Mouse (Mus musculus) layer of hippocampus, postnatal 10 days (tissue): ENCODE measurements around the gene Ccr5. TPM values are rescaled to one million over a fixed set of nuclear protein-coding genes. Genes with fewer than 3 reads are reported as not detected.
"Not testable (repeated sequence)": the region's sequence is repeated elsewhere in the genome, so short reads cannot be mapped to it uniquely, and the experiment has no call there.

ENCODE experiments used
- DNase-seq, 2 experiments: peaks; one replicate each; pipeline ENCODE4 v3.0.0; 2021; ENCODE audit warnings: low spot score in 2 of 2
- long read RNA-seq: library from polyadenylated mRNA; stranded (forward); transcript quantifications from one replicate; pipeline ENCODE4 v2.0.0, GENCODE M21; 2023
- total RNA-seq, 2 experiments: library from RNA; stranded (reverse); gene quantifications; 2 replicates each; pipeline ENCODE4 v1.2.3; 2021

Gene Ccr5
- total RNA-seq = 10 to 100 TPM in 1 of 2 experiments, 1 to 10 TPM in 1; 9.0 to 10.8 TPM
- long read RNA-seq, full-length matches to known transcripts = 1 of 2 reads
- long read RNA-seq, partial matches to known transcripts = 0 of 2 reads
- long read RNA-seq, other reads (novel, unspliced or antisense) = 1 of 2 reads

DNA sequence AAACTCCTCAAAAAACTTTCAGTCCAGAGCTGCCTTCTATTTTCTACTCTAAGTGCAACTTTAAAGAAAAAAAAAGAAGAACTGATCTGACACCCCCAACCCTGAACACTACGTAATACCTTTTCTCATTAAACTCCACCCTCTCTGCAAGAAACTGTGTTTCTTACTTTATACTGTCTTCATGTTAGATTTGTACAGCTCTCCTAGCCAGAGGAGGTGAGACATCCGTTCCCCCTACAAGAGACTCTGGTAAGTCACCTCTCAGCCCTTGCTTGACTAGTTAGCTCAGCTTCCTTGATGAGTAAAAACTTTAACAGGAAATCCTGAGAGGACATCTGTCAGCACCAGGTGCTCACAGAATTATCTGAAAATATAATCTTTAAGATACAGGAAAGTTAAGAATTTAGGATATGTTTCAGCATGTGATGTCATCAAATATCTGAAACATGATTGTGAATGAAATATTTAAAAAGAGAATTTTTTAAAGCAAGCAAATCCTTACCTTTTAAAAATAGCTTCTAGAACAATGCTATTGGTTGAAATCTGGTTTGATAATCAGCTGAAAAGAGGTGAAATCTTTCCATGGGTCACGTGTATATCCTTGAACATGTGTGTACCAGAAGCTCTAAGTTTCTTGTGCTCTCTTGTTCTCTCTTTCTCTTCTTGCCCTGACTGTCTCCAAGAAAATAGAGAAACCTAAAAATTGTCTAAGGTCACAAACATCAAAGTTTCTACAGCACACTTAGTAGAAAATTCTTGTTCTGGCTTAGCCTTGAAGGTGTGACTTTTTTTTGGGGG lies at the start of gene Ccr5:
TSS of gene Ccr5 (plus strand) at position 157 of the 798 bp plus-strand sequence.
- no peak for DNase-seq

- DNase-seq = no peak
Measured at GRCm38 (mm10) chr9:124079803-124080202, 41.5 kb upstream of the Ccr5 start.

GRCm38 (mm10) chr9:124080471-124080870 lies 40.9 kb upstream of the Ccr5 start:
- not testable (repeated sequence) for DNase-seq

DNA sequence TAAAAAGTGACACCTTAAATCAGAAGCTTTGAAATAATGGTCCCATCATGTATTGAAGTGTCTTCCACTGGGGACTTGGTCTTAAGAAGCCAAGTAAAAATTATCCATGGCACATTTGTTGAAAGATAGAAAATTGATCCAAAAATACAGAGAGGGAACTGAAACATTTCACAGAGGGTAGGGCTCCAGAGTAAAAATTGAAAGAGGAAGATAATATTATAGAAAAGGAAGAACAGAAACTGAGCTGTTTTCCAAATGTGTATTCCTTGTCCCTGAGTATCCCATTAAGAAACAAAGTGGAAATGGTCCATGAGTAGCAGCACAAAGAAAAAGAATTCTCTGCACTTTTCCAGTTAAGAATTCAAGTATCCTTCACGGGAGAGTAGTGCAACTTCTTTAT lies 30.9 kb upstream of the Ccr5 start:
- no peak for DNase-seq

DNA sequence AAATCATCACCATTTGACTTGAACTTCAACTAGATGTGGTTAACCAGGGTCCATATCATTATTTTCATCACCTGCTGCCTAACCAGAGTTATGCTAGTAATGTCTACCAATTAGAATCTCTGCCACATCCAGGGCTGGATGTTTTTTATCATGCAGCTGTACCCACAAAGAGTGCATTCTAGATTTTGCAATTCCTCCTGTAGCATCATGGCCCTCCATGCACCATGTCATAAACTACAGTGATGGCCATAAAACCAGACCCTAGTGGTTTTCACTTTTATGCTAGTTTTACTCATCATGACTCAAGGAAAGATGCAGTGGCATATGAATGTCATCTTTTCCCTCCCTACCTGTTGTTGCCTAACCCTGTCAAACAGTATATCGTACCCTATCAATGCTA lies 22.2 kb upstream of the Ccr5 start:
- no peak for DNase-seq

- no peak for DNase-seq
Measured at GRCm38 (mm10) chr9:124100357-124100756, 21.0 kb upstream of the Ccr5 start.

GRCm38 (mm10) chr9:124101723-124102122 lies 19.6 kb upstream of the Ccr5 start, which contains the start of gene Ccr2:
Ccr2 (plus strand) TSS chr9:124101950.
- no peak for DNase-seq

DNA sequence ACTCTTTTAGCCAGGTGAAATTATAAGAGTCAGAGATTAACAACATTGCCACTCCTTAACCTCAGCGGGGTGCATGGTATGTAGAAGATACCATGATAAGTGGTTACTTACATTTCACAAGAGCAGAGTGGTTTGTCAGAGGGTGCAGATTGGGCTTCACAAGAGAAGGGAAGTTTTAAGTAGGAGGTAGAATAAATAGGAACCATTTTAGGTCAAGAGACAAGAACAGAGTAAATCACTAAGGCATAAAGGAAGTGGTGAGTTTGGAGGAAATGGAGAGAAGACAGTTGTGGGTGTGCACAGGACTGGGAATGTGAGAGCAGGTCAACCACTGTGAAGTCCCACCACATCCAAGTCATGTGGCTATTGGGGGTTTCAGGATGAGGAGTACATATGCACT lies 18.1 kb upstream of the Ccr5 start:
- DNase-seq = no peak

DNA sequence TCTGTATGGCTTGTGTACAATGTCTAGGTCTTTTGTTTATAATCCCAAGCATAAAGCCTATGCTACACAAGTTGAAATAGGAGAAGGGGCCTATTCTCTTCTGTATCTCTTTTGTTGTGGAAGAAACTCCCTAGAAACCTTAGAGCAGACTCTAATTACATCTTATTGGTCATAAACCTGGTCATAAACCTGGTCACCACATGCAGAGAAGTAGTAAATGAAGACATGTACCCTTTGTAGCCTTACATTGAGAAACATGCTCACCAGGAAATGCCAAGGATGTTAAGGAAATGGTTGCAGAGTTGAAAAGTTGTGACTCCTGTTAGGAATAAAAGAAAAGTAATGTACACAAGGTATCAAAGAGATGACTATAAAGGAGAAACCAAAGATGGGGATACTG lies 16.1 kb upstream of the Ccr5 start:
- DNase-seq = no peak

DNA sequence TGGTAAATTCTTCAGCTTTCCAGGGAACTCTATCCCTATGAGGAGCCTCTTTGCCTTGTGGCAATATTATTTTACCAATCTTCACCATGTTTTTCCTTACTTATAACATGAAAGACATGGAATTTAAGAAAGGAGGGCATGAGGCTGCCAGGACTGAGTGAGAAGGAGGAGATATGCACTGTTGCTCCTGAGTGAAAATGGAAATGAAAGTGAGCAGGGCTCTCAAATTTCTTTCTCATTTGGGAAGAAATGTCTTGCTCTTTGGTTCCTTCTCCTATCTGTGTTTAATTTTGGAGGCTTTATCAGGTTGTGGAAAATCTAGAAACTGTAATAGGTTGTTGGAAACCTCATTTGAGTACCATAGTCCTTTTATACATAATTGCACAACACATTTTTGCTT lies 14.1 kb upstream of the Ccr5 start:
- no peak for DNase-seq

- no peak for DNase-seq
Measured at GRCm38 (mm10) chr9:124108356-124109127, 12.8 kb upstream of the Ccr5 start.

DNA sequence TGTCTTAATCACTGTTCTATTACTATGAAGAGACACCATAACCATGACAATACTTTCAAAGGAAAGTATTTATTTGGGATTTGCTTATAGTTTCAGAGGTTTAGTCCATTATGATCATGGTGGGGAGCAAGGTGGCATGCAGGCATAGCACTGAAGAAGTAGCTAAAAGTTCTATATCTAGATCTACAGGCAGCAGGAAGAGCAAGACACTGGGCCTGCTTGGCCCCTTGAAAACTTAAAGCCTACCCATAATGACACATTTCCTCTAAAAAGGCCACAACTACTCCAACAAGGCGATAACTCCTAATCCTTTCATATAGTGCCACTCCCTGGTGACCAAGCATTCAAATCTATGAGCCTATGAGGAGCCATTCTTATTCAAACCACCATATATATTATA lies 9.3 kb upstream of the Ccr5 start:
- DNase-seq = no peak

- no peak for DNase-seq
Measured at GRCm38 (mm10) chr9:124112591-124113239, 8.6 kb upstream of the Ccr5 start.

GRCm38 (mm10) chr9:124113777-124114176 lies 7.6 kb upstream of the Ccr5 start:
- DNase-seq = no peak

DNA sequence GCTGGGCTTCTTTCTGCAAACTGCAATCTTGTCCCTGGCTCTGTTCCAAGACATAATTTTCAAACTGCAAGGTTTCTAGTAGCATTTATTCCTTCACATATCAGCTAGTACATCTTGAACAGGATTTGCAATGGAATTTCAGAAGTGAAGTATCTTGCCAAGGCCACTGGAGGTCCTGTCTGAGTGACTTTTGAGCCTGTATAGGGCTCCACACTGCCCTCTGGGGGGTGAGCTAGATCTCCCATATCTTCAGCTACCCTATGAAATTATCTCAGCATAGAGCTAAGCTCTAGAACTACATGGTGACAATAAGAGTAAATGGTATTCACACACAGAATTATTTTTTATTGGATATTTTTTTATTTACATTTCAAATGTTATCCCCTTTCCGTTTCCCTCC lies 2.9 kb upstream of the Ccr5 start:
- DNase-seq = peak in 1 of 2 experiments; percentile 18

- DNase-seq = no peak
Measured at GRCm38 (mm10) chr9:124125576-124125975, 4.2 kb downstream of the Ccr5 start.

DNA sequence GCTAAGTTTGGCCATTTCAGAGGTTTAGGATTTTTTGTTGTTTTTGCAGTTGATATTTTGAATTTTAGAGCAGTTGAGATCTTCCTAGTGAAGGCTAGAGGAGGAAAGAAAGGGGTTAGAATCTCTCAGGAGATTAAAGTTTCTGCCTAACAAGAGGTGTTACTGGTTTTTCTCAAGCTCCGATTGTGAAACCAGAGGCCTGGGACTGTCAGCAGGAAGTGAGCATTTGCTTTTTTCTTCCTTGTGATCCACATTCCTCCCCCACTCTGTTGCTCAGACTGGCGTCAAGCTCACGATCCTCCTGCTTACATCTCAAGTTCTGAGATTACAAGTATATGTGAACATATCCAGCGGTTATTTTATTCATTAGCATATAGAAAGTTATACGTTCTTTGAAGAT lies 5.0 kb downstream of the Ccr5 start:
- no peak for DNase-seq

DNA sequence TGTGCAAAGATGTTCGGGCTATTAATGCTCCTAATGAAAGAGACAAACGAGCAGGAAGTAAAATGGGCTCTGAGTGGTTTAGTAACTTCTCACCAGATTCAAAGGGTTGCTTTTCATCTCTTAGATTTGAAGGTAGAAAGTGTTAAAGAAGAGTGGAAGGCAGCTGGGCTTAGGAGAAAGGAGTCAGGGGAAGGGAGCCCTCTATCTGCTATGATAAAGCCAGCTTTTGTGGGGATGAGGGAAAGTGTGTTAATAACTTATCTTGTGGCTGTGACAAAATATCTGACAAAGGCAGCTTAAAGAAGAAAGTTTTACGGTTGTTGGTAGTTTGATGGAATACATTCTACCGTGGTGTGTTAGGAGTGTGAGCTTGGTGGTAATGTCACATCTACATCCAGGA lies 6.1 kb downstream of the Ccr5 start:
- DNase-seq = no peak

GRCm38 (mm10) chr9:124128379-124128778 lies 7.0 kb downstream of the Ccr5 start:
- DNase-seq = peak; percentile 32 to 49

- DNase-seq = not testable (repeated sequence)
Measured at GRCm38 (mm10) chr9:124132899-124133298, 11.6 kb downstream of the Ccr5 start.

DNA sequence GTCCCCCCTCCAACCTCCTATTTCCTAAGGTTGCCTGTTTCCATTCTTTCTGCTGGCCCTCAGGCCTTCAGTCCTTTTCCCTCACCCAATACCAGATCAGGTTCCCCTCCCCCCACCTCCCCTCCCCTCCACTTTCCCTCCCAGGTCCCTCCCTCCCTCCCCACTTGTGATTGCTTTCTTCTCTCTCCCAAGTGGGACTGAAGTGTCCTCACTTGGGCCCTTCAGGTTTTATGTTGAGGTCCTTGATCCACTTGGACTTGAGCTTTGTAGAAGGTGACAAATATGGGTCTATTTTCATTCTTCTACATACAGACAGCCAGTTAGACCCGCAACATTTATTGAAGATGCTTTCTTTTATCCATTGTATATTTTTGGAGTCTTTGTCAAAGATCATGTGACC lies 13.6 kb downstream of the Ccr5 start:
- DNase-seq = not testable (repeated sequence)

DNA sequence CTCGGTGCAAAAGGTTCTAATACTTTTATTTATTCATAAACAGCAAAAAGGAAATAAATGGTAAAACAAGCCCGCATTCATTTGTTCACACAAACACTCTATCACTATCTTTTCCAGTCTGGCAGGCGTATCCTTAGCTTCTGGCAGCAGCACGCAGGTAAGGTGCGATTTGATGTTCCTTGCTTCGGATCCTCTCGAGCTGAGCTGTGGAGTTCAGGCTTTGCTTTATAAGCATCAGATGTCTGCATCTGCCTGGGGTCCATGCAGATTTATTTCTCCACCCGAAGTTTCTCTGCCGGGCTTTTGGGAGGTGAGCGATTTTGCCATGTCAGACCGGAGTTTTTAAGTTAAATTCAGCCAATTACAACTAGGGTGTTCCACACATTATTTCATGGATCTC lies 16.3 kb downstream of the Ccr5 start:
- DNase-seq = no peak
